Mouse (Mus musculus): ENCODE measurements around the gene Rapgef4.
A peak's percentile ranks its signal among the peaks of the same experiment; 100 is the strongest.

The Rapgef4 gene

DNA sequence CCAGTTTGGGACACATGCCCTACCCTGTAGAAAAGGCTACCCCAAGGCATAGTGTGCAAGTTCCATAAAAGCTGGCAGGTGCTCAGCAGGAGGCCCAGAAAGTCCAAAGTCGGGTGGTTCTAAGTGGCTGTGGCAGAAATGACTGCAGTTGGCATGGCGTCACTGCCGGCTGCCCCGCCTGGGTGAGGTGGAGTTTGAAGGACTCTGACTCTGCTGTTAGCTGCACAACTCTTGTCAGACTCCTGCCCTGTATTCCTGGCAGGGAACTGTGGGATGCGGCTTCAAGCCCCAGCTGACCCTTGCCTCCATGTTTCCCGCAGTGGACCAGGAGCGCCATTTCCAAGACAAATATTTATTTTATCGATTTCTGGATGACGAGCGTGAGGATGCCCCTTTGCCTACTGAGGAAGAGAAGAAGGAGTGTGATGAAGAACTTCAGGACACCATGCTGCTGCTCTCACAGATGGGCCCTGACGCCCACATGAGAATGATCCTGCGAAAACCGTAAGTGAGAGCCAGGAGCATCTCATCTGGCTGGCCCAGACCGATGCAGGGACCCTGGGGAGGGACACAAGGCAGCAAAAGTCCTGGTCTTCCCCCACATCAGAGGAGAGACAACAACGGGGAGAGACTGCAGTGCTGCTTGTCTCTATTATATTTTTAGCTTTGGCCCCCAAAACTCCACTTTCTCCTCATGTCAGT, 198.7 kb downstream of the Rapgef4 start:
- DNase-seq (ENCODE audit: low spot score), result no peak

DNA sequence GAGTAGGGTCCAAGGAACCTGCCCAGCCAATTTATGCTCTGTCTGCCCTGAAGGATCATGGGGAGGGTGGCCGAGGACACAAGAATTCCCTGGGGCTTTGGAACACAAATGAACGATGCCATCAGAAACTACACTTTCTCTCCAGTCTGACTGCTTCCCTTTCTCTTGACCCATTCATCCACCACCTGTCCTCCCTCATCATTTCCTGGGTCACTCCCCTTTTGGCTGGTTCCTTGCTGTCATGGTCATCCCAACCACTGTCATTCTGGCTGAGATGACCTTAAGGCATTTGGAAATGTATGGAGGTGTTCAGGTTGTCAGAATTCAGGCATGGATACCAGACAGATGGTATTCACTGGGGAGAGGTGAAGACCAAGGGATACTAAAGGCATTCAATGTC, 200.4 kb downstream of the Rapgef4 start:
- no peak for DNase-seq (ENCODE audit: low spot score)

DNA sequence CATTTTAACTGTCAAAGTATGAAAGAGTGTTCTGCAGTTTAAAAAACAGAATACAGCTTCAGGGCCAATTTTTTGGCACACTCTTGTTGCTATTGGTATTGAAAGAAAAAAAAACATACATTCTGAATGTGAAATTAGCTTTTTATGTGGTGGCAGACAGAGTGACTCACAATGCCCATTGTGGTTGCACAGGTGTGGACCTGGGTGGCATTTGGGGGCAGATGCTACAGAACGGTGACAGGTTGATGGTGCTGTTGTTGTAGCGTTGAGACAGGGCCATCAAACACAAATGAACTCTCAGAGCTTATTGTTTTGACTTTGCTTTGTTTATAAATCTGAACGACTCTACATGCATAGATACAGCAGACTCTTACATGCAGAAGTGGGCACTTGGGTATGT, 202.7 kb downstream of the Rapgef4 start:
- DNase-seq (ENCODE audit: low spot score), result no peak

DNA sequence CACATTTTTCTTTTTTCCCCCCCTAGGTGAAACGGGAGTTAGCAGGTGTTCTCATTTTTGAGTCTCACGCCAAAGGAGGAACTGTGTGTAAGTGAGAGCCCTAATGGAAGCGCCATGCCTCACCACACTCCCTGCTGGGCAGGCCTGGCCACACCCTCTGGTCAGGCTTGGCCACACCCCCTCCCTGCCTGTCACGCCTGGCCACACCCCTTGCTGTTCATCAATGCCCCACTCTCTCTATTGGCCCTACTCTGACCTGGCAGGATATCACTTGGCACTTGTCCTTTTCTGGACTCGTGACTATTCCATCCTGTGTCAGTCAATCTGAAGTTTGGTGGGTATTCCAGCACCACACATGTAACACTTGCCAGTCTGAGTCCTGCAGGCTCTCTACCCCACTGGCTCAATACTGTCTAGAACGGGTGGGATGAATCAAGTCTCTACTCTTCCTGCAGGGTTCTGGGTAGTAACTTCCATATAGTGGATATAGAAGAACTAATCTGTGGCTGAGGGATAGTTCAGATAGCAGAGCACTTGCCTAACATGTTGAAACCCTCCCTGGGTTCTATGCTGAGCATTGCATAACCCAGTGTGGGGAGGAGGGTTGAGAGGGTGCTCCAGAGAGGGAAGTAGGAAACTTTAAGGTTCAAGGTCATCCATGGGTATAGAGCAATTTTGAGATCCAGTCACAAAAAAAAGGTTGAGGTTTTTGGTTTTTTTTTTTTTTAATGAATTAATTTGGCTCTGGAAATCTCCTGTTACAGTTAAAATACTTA, 215.3 kb downstream of the Rapgef4 start:
- DNase-seq (ENCODE audit: low spot score), result peak; percentile 6

DNA sequence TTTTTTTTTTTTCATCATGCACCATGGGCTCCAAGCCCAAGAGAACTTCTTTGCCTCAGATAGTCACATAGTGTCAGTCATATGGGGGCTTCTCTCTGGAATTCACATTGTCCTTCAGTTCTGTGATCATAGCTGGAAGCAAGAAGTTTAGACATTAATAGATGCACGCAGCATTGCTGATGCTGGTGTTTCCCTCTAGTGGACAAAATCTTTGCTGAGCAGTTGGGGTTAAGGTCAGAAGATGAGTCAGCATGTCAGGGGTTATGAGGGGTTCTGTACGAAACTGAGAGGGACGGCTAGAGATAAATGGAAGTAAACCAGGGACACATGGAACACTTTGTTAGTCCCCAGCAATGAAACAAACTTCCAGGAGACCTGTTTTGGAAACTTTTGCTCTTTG, 216.0 kb downstream of the Rapgef4 start:
- DNase-seq (ENCODE audit: low spot score), result no peak

DNA sequence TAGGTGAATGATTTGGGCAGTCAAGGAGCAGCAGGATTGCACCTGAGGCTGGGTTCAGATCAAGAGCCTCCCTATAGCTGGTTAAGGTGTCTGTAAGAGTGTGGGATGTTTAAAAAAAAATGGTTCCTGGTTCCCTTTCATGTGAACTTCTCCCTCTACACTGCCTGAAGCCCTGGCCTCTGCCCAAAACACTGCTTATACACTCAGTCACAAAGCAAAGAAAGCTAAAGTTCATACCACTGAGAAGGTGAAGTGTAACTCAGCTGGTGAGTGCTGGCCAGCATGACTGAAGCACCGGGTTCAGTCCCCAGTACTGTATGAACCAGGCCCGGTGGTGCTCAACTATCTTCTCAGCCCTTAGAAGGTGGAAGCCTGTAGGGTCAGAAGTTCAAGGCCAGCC, 218.4 kb downstream of the Rapgef4 start:
- no peak for DNase-seq (ENCODE audit: low spot score)

DNA sequence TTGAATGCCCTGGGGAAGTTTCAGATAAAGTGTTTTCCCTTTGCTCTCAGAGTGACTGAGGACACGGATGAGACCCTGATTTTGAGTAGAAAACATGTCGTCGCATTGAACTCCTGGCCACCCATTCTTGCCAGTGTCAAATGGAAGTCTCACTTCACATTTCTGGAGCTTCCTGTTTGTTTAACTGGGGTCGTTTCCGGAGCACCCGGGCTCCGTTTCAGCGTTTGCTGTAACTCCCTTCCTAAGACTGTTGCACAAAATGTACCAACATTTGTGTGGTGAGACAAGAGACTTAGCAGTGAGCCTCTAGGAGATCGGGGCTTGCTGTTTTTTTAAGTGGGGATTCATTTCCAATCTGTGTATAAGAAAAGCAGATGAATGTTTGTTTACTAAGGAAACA, 220.5 kb downstream of the Rapgef4 start:
- no peak for DNase-seq (ENCODE audit: low spot score)

DNA sequence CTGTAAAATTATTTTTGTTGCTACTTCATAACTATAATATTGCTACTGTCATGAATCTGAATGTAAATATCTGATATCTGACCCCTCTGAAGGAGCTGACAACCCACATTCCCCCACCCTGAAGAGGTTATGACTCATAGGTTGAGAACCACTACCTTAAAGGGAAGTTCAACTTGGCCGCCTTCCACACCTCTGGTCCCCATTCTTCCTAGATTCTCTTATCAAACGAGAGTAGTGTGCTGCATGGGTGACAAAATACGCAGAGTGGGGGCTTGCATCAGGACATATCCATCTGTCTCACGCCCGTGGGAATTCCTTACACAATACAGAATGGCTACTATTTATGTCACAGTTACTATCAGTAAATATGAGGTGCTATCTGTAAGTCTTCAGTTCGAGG, 221.2 kb downstream of the Rapgef4 start:
- DNase-seq (ENCODE audit: low spot score), result no peak

DNA sequence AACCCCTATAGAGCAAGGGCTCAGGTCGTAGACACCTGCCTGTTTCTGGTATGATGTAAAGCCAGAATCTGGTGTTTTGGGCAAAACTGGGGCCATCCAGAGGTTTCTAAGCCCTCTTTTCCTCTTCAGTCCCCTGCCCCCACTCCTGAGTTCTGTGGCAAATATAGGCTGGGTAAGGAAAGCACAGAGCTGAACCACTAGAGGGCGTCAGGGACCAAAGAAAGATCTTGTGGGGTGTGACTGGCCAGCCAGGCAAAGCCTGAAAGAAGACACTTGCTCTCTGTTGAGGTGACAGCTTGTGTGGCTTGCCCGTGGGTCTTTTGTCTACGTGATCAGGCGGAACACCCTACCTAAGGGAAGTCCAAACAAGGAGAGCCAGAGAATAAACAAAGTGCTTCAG, 222.6 kb downstream of the Rapgef4 start:
- peak; percentile 11 for DNase-seq (ENCODE audit: low spot score)

DNA sequence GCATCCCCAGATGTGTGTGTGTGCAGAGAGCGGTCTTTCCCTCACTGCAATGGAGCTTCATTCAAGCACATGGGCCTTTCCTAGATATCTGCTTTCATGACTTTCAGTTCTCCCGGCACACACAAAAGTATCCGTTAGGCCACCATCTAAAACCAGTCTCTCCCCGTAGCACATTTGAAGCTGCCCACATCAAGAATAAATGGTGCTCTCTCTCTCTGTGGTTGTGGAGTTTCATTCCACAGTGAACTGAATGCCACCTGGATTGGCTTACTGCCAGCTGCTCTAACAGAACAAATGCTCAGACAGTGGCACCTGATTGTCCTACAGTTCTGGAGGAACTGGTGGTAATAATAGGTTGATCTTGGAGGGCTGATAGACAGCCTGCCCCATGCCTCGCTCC, 224.8 kb downstream of the Rapgef4 start:
- no peak for DNase-seq (ENCODE audit: low spot score)

DNA sequence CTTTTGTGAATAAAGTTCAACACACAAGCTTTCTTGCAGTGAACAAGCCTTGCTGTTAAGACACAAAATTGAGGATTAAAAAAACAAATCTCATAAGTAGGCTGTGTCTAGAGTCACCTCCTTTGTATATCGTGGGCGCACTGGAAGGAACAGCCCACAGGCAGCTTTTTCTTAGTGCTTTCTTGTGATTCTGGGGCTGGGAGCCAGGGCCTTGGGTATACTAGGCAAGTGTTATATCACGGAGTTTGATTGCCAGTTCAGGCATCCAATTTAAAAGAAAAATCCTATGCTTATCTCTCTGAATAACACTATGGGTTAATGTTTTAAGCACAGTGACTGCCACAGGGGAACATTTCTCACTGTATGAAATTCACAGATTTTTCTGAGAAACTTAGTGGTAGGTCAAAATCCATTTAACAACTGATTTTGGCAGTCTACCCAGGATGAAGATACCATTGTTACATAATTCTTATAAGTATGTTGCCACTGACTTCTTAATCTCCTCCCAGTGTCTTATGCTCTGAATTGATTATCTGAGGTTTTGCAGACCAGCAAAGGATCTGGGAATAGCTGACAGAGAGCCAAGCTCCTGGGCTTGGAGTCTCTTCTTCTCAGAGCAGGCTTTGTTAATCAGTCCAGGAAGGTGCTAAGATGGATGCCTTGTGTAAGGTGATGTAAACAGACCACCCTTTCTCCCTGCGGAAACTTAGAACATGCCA, 225.6 kb downstream of the Rapgef4 start:
- DNase-seq (ENCODE audit: low spot score), result no peak

DNA sequence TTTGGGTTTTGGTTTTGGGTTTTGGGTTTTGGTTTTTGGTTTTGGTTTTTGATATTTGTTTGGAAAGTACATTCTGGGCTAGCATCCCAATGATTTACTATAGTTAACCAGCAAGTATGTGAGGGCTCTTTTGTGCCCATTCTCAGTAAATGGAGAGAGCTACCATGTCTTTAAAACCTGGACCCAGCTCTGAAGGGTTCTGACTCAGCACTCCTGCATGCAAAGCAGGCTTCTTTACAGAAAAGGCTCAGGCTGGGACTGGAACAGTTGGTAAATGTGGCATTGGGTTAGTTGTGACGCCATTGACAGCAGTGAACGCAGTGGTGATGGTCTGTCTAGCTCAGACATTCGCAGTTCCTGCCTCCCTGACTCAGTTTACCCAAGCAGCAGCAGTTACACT, 236.3 kb downstream of the Rapgef4 start:
- no peak for DNase-seq (ENCODE audit: low spot score)

DNA sequence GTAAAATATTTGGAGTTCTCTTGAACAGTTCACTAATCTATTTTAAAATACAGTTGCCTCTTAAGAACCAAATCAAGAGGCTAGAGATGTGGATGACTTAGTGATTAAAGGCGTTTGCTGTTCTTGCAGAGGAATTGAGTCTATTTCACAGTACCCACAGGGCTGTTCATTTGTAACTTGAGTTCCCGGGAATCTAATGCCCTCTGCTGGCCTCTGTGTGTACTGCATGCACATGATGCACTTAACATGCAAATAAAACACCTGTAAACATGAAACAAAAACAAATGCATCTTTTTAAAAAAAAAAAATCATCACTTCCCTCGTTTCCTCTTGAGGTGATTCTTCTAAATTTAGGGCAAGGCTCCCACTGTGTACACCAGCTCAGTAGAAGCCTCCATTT, 238.9 kb downstream of the Rapgef4 start:
- peak; percentile 15 for DNase-seq (ENCODE audit: low spot score)

DNA sequence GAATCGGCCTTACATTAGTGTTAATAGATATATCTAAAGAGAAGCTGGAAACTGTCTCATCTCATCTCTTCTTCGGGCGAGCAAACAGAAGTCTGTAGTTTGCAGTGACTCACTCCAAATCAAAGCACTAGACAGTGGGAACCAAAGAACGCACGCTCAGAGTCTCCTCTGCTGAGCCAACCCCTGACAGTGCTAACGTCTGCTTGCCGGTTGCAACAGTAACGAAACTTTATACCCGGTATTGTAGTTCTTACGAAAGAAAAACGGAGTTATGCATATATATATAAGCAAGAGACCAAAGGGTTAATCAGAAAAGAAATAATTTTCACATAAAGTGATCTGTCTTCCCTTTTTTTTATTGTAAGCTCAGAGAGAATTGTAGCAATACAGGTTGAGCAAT, 240.2 kb downstream of the Rapgef4 start:
- DNase-seq (ENCODE audit: low spot score), result no peak

DNA sequence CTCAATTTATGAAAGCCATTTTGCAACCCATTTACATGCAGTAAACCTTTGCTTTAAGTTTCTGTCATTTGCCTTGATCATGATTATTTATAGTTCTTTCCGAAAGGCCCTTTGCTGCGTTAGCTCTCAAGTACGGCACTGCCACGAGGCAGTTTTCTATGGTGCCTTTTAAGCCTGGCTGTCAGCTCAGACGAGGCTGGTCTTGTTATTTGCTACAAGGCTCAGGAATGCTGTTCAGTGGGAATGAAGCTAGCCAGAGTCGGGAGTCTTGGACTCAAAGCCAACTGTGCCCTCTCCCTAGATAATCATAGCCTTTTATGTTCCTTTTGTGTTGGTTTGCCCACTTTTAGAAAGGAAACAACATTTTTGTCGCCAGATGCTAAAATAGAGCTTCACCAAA, 240.7 kb downstream of the Rapgef4 start:
- no peak for DNase-seq (ENCODE audit: low spot score)

DNA sequence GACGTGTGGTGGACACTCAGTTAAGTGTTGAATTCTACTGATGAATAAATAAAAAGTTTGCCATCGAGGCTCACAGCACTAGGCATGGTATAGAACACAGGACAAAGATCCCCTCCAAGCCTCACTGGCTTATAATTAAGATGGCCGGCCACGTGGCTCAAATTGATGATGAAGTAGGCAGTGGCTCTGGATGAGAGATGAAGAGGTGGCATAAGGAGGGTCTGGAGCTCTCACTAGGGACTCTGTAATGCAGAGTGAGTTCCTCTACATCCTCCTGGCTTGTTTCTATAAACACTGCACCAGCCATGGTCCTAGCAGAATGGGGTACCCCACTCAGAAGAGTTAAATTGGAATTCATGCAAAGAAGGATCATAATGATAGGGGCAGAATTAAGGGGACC, 241.2 kb downstream of the Rapgef4 start:
- DNase-seq (ENCODE audit: low spot score), result no peak

DNA sequence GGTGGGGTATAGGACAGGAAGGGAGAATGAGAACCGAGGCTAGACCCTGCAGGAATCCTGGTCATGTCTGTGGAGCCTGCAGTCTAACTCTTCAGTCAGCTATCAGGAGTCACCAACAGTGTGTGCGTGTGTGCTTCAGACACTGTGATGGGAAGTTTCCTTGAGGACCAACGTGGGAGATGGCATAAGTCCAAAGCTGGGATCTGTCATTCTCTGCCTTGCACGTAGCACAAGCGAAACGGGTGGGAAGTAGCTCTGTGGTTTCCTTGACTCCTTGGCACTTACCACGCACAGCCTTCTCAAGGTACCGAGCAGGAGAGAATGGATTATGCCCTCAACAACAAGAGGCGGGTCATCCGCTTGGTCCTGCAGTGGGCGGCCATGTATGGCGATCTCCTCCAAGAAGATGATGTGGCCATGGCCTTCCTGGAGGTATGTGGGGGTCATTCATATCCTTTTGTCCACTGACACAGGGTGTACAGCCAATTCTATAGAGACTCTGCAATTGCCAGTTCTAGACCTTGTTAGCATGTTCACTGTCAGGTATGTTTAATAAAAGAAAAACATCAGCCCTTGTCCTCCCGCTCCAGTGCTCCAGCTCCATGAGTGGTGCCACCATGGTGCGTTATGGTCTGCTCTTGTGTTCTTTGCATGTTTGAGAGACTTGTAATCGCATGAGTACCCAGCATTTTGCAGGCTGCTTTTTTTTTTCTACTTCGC, 241.9 kb downstream of the Rapgef4 start:
- DNase-seq (ENCODE audit: low spot score), result no peak

DNA sequence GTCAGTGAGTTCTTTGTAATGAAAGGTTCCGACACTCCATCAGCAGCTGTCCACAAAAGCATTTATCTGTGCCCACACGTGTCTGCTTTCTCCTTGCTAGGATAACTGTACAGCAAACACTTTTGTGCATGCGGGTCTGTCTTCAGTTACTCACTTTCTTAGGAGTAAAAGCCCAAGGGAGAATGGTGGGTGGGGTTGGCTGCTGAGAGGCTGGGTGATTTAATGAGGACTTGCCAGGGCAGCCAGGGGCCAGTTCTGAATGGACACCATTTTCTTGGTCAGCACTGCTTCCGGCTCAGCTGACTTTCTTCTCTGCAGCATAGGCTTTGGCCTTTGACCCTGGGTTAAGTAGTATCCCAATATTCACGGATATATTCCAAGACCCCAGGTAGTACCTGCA, 242.4 kb downstream of the Rapgef4 start:
- DNase-seq (ENCODE audit: low spot score), result no peak

DNA sequence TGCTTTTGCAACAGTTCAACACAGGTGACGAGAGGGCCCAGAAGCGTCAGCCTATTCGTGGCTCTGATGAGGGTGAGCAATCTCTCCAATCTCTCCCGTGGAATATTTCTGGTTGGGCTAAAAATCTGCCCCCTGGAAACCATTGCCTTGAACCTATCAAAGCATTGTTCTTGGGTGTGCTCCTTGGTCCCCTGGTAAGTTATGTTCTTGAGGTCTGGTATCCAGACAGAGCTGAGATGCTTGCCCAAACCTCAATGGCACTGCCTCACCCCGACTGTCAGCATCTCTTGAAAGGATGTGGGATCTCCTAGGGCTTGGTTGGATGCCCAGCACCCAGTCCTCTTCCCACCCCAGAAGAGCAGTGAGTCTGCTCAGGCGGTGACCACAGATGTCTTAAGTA, 245.0 kb downstream of the Rapgef4 start:
- DNase-seq (ENCODE audit: low spot score), result no peak

DNA sequence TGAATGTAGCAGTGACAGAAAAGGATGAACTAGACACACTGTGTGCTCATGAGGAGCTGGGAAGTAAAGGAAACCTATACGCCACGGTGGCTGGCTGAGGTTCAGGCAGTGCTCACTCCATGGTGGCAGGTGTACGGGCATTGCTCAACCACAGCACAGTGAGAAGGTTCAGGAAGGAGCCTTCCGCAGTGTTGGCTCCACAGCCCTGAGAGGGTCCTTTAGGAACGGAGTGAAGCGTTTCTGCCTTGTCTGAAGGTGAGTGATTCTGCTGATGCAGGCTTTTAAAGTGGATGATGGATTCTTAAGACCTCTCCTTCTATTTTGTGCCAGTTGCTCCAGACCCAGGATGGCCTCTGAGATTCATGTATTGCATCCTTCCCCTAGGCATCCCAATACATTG, 246.4 kb downstream of the Rapgef4 start:
- no peak for DNase-seq (ENCODE audit: low spot score)

DNA sequence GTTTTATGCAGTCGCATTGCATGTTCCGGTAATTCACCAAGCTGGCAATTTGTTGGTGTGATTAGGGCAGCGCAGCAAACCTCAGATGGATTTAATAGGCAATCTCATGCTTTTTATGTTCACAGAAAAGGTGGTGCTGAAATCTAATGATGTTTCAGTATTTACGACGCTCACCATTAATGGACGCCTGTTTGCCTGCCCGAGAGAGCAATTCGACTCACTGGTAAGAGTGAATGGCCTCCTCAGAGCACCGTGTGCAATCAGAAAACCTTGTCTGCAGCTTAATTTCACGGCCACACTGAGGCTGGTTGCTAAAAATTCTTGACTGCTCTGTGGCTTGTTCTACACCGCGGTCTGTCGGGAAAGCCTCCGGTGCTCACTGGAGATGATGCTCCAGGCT, 247.8 kb downstream of the Rapgef4 start:
- DNase-seq (ENCODE audit: low spot score), result no peak

DNA sequence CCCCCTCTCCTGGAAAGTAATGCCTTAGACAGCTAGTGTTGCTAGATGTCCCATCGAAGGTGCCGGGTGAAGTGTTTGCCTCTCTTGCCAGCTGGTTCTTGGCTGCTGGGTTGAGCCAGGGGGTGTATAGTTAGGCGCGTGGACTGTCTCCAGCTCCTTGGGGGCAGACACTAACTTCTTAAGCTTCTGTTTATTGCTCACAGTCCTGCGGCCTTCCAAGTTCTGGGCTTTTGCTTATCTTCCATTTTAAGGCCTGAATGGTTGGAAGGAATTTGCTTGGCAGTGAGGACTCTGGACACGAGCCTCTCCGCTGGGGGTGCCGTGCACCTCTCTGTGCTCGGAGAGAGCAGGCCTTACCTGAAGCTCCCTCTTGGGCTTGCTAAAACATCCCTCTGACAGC, 249.5 kb downstream of the Rapgef4 start:
- no peak for DNase-seq (ENCODE audit: low spot score)

DNA sequence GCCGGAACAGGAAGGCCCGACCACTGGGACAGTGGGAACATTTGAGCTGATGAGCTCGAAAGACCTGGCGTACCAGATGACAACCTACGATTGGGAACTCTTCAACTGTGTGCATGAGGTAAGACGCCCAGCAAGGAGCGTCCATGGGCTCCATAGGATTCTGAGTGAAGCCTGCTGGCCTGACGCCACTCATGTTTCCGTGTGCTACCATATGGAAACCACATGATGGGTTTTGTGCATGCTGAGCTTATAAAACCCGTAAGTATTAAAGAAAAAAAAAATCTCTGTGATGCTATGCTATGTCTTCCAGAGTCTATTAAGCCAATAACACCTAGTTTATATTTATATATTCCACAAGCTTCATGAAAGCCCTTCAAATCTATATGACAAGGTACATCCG, 253.0 kb downstream of the Rapgef4 start:
- no peak for DNase-seq (ENCODE audit: low spot score)
